Mouse (Mus musculus) spleen, adult 2 months (tissue): ENCODE data around the gene Erf.

Experiments used
- CTCF ChIP-seq: fragments of 200-500 bp; IDR thresholded peaks from 2 replicates; pipeline ENCODE4 v1.5.1; 2011; ENCODE audit warnings: mild to moderate bottlenecking, inconsistent platforms; ENCODE audit not compliant: insufficient read depth, insufficient read length, insufficient replicate concordance; ENCODE audit errors: extremely low read depth
- POLR2A ChIP-seq: fragments of 200-500 bp; IDR thresholded peaks from 2 replicates; pipeline ENCODE4 v1.6.1; 2011; ENCODE audit warnings: low read depth, low read length, inconsistent platforms

DNA sequence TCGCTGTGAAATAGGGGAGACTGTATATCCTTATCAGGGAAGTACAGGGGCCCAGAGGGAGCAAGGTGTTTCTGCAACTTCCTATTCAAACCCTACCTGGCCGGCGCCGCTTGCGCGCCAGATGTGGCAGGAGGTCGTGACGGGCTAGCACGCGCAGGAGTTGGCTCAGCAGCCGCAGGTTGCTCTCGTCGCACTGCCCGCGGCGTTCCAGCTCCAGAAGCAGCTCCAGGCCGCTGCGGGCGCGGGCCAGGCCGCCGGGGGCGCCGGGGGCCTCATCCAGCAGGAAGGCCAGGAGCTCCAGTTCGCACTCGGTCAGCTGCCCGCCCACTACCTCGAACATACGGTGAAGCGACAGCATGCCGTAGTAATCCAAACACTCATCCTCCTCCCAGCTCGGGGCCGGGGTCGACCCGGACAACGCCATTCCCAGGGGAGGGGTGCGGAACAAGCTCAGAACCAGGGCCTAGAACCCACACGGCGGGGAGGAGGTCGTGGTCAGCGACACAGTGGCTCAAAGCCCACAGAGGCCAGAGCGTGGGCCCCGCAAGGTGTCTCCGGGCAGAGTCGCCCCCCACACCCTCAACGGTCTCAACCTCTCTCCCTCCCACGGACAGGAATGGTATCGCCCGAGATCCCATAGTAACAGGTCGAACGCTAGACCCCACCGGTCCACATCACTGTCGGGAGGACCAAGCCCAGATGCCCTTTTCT is 31.7 kb downstream of the Erf start:
- TF ChIP-seq POLR2A (no peak), CTCF (no peak)
